Mouse (Mus musculus): Measurements from ENCODE around the gene Pgbd5.

DNA sequence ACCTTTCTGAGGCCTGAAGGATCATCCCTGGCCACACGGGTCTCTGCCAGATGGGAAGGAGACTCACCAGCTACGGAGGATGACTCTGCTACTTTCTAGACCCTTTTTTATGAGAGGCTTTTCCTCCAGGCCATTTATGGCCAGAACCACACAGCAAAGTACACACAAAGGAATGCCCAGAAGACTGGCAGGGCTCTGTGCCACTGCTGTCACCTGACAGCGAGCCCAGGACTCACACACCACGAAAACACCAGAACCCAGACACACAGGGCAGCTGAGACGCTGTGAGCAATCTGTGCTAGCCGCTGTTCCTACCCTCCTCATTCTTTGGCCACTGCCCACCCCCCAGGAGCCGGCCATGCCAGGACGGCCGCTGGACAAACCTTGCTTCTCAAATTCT lies 63.7 kb downstream of the Pgbd5 start:
- TF ChIP-seq CTCF (IDR thresholded peaks at IDR 0.05; ENCODE audit: extremely low read depth, insufficient read depth, insufficient read length, insufficient replicate concordance): no peak
- TF ChIP-seq POLR2A (IDR thresholded peaks at IDR 0.05; ENCODE audit: low read depth, low read length): no peak

All from spleen, adult 2 months (tissue).